Mouse (Mus musculus): ENCODE measurements around the gene Gapdhs. TPM values are rescaled to one million over a fixed set of nuclear protein-coding genes. Genes with fewer than 3 reads are reported as not detected.
"Not testable (repeated sequence)": the region's sequence is repeated elsewhere in the genome, so short reads cannot be mapped to it uniquely, and the experiment has no call there.

Gene Gapdhs
- total RNA-seq, 1 experiment from 2014 or later = not detected

GRCm38 (mm10) chr7:30744022-30744598 lies 629 bp upstream of the Gapdhs start:
- DNase-seq = peak; percentile 83

GRCm38 (mm10) chr7:30742570-30742969 lies 911 bp downstream of the Gapdhs start:
- DNase-seq = not testable (repeated sequence)

- no peak for DNase-seq
Observed at GRCm38 (mm10) chr7:30736211-30736610, 7.3 kb downstream of the Gapdhs start.

GRCm38 (mm10) chr7:30730064-30730722 lies 13.3 kb downstream of the Gapdhs start:
- DNase-seq = not testable (repeated sequence)

GRCm38 (mm10) chr7:30729396-30730063 lies 14.0 kb downstream of the Gapdhs start, which contains the start of gene Tmem147:
Gene Tmem147 (minus strand): TSS chr7:30729540.
- DNase-seq = peak; percentile 97

GRCm38 (mm10) chr7:30728739-30729395 lies 14.6 kb downstream of the Gapdhs start:
- DNase-seq = no peak

GRCm38 (mm10) chr7:30728214-30728613 lies 15.3 kb downstream of the Gapdhs start:
- DNase-seq = no peak

- DNase-seq = no peak
Observed at GRCm38 (mm10) chr7:30723274-30723953, 20.1 kb downstream of the Gapdhs start.

GRCm38 (mm10) chr7:30721286-30721685 lies 22.2 kb downstream of the Gapdhs start:
- no peak for DNase-seq

- DNase-seq = no peak
Observed at GRCm38 (mm10) chr7:30719669-30720068, 23.8 kb downstream of the Gapdhs start.

GRCm38 (mm10) chr7:30717716-30718046 lies 25.8 kb downstream of the Gapdhs start:
- no peak for DNase-seq

- DNase-seq = peak; percentile 91
Observed at GRCm38 (mm10) chr7:30717006-30717715, 26.3 kb downstream of the Gapdhs start.

- DNase-seq = no peak
Observed at GRCm38 (mm10) chr7:30711942-30712341, 31.5 kb downstream of the Gapdhs start, which contains the start of gene Atp4a. Gene Atp4a (plus strand): TSS chr7:30712209.

- DNase-seq = peak; percentile 24
Observed at GRCm38 (mm10) chr7:30707441-30707840, 36.0 kb downstream of the Gapdhs start.

- DNase-seq = peak; percentile 66
Observed at GRCm38 (mm10) chr7:30706214-30706882, 37.1 kb downstream of the Gapdhs start.

GRCm38 (mm10) chr7:30698589-30698988 lies 44.9 kb downstream of the Gapdhs start, which contains the start of gene 2200002J24Rik:
Gene 2200002J24Rik (plus strand): TSS chr7:30698926.
- peak; percentile 89 for DNase-seq

- DNase-seq = peak; percentile 60
Observed at GRCm38 (mm10) chr7:30698101-30698500, 45.4 kb downstream of the Gapdhs start.

GRCm38 (mm10) chr7:30688325-30688724 lies 55.2 kb downstream of the Gapdhs start:
- DNase-seq = no peak

GRCm38 (mm10) chr7:30683425-30683824 lies 60.1 kb downstream of the Gapdhs start:
- DNase-seq = no peak

- peak; percentile 58 for DNase-seq
Observed at GRCm38 (mm10) chr7:30681897-30682296, 61.6 kb downstream of the Gapdhs start.

Data from adrenal gland, postnatal 14 days (tissue).